Mouse (Mus musculus) central nervous system, embryonic 14 days (tissue): ENCODE data around the gene Tada2b. TPM values are rescaled to one million over a fixed set of nuclear protein-coding genes. Genes with fewer than 3 reads are reported as not detected.

Experiments
- polyA plus RNA-seq: library from polyadenylated mRNA; depleted of rRNA; stranded (reverse); fragments of >200 nt; gene quantifications from 2 replicates; pipeline ENCODE4 v1.2.3, GENCODE M21; 2012; rRNA removed

Tada2b gene
- 15.4 and 16.0 TPM in 2 replicates for polyA plus RNA-seq

GRCm38 (mm10) chr5:36484171-36484990, at the start of gene Tada2b, which contains the start of gene Ccdc96:
TSS of gene Tada2b (minus strand) at chr5:36484285.
TSS of gene Ccdc96 (plus strand) at chr5:36484588.

GRCm38 (mm10) chr5:36464709-36465661, 19.1 kb downstream of the Tada2b start, which contains the start of gene Grpel1:
TSS of gene Grpel1 (plus strand) at chr5:36464998.

Other genes starting within 250 kb of the Tada2b start
- gene Sorcs2, start 86.1 kb downstream of the Tada2b start, polyA plus RNA-seq = 13.3 and 19.3 TPM in 2 replicates
- gene Grpel1, start 19.3 kb downstream of the Tada2b start, polyA plus RNA-seq = 22.6 and 23.4 TPM in 2 replicates
- 2.7 and 2.9 TPM in 2 replicates for gene Ccdc96, start 303 bp upstream of the Tada2b start, polyA plus RNA-seq
- gene Tbc1d14, start 109.0 kb upstream of the Tada2b start, polyA plus RNA-seq = 82.3 and 95.9 TPM in 2 replicates
- gene D5Ertd579e, start 211.7 kb upstream of the Tada2b start, polyA plus RNA-seq = 40.1 and 48.8 TPM in 2 replicates